Mouse (Mus musculus) hindbrain, embryonic 12.5 days (tissue): Measurements from ENCODE around the gene Llph. TPM values are rescaled to one million over a fixed set of nuclear protein-coding genes. Genes with fewer than 3 reads are reported as not detected.

Source experiments
- ATAC-seq: fragments of 200-750 bp; cut with Nextera tagmentation; 2 replicates; pipeline ENCODE4 v1.8.0; 2017; ENCODE audit warnings: moderate TSS enrichment; ENCODE audit not compliant: low FRiP score
- H3K27ac ChIP-seq: fragments of 300-500 bp; sonication (generic); 2 replicates; pipeline ENCODE4 v1.5.1; 2016; ENCODE audit warnings: mild to moderate bottlenecking
- H3K27me3 ChIP-seq: fragments of 300-500 bp; sonication (generic); 2 replicates; pipeline ENCODE4 v1.6.1; 2016; ENCODE audit warnings: mild to moderate bottlenecking
- H3K36me3 ChIP-seq: fragments of 300-500 bp; sonication (generic); 2 replicates; pipeline ENCODE4 v1.6.1; 2016; ENCODE audit warnings: mild to moderate bottlenecking
- H3K4me1 ChIP-seq: fragments of 300-500 bp; sonication (generic); 2 replicates; pipeline ENCODE4 v1.6.1; 2016
- H3K4me2 ChIP-seq: fragments of 300-500 bp; sonication (generic); replicated peaks from 2 replicates; pipeline ENCODE4 v1.6.1; 2016; ENCODE audit warnings: mild to moderate bottlenecking
- H3K4me3 ChIP-seq: fragments of 300-500 bp; sonication (generic); 2 replicates; pipeline ENCODE4 v1.5.1; 2016; ENCODE audit warnings: mild to moderate bottlenecking
- H3K9ac ChIP-seq: fragments of 300-500 bp; sonication (generic); 2 replicates; pipeline ENCODE4 v1.6.1; 2016; ENCODE audit warnings: mild to moderate bottlenecking, moderate library complexity
- H3K9me3 ChIP-seq: fragments of 300-500 bp; sonication (generic); replicated peaks from 2 replicates; pipeline ENCODE4 v1.6.1; 2016; ENCODE audit warnings: mild to moderate bottlenecking
- WGBS: fragments of 180-500 bp; shearing (Covaris S2); methylation state at CpG from one replicate; pipeline ENCODE4 v1.1.7; 2016; 5-methylcytosine and 5-hydroxymethylcytosine counted together
- polyA plus RNA-seq: library from polyadenylated mRNA; unstranded; fragments of >200 nt; fragmentation: Nextera tagmentation; extraction: Ambion mirVana; gene quantifications from 2 replicates; pipeline ENCODE4 v1.2.1, GENCODE M21; 2016

Llph gene
- polyA plus RNA-seq, 1 experiment from 2014 or later, result 46.9 TPM

DNA sequence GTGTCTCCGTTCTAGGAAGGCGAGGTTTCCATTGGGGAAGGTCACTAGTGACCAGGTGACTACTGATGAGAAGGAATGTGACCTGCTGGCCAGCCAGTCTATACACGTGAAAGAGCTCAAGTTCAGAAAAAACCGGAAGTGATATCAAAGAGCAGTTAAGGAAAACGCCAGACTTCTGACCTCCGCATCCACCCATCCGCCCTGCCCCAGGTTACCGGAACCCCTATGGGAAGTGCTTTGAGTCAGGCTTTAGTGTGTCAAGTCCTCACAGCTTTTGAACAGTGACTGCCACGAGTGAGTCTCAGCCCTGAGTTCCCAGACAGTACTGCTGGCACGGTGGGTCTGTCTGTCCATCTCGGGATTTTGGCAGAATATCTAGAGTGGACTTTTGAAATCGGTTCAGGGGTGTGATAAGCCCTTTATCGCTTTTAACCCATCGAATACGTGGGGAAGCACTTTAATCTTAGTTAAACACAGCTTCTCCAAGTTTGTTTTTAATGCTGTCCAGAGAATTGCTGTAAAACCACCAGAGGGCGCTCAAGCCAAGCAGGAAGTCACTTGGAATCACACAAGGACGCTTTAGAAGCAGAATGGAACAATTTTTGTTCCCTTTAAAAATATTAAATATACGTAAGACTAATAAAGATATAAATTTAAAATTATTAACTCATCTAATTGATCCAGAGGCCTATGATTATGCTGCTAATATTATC, 6.9 kb downstream of the Llph start:
- Histone ChIP-seq H3K4me1 (no peaks in the 10 kb centered on the region), H3K36me3 (peaks cover 17% of the 10 kb centered on the region), H3K4me2 (no peak overlapping the region), H3K9me3 (no peaks in the 10 kb centered on the region), H3K4me3 (no peak overlapping the region), H3K27me3 (no peaks in the 10 kb centered on the region), H3K9ac (no peak overlapping the region), H3K27ac (no peak overlapping the region)
- WGBS, result 31% methylated on average over 18 of the region's 18 CpGs
- no peak; the same call in 1 of the 2 replicates for ATAC-seq

DNA sequence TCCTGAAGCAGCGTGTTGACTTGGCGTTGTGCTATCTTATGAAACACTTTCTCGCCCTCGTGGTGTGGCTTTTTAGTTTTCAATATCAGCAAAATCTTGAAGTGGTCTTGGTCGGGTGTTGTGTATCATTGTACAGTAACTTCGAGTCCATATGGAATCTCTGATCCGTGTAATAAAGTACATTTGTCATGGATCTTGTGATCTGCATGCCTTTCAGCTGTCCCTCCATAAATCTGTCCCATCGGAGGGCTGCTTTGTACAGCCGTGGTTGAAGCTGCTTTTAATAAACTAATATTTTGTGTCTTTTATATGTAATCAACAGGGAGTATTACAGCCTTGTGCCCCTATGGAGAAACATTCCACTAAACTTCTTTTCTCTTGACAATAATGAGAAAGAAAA, 10.0 kb downstream of the Llph start:
- H3K4me1 ChIP-seq, result no peaks in the 10 kb centered on the region
- no peaks in the 10 kb centered on the region for H3K36me3 ChIP-seq
- no peaks in the 10 kb centered on the region for H3K27me3 ChIP-seq
- 76% methylated on average over 9 of the region's 9 CpGs for WGBS
- H3K9me3 ChIP-seq, result no peaks in the 10 kb centered on the region
- H3K4me3 ChIP-seq, result no peak overlapping the region
- H3K27ac ChIP-seq, result no peak overlapping the region
- no peak overlapping the region for H3K4me2 ChIP-seq
- no peak for ATAC-seq
- H3K9ac ChIP-seq, result no peak overlapping the region

- Histone ChIP-seq H3K36me3 (no peaks in the 10 kb centered on the region), H3K27me3 (no peaks in the 10 kb centered on the region), H3K4me3 (no peak overlapping the region), H3K4me1 (no peaks in the 10 kb centered on the region), H3K9ac (no peak overlapping the region), H3K9me3 (no peaks in the 10 kb centered on the region), H3K27ac (no peak overlapping the region), H3K4me2 (no peak overlapping the region)
- WGBS, result 90% methylated on average over 8 of the region's 8 CpGs
- ATAC-seq, result no peak
These were observed 11.4 kb downstream of the Llph start for GRCm38 (mm10) chr10:120238241-120238640.

DNA sequence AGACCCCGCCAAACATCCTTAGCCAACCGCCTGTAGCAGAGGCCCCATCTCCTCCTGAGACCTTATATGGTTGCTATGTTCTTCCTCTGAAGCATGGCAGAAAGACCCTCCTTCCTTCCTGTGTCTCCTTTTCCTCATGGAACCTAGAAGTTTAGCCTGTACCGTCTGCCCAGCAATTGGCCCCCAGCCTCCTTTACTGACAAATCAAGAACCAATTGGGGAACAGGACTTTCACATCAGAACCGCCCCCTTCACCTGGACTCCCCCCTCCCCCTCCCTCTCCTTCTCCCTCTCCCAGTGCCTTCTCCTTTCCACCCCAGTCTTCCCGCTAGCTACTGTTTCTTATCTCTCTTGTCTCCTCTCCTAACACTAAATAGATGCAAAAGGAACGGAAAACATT, 12.6 kb downstream of the Llph start:
- no peak for ATAC-seq
- Histone ChIP-seq H3K9me3 (no peaks in the 10 kb centered on the region), H3K9ac (no peak overlapping the region), H3K4me3 (no peak overlapping the region), H3K27ac (no peak overlapping the region), H3K27me3 (no peaks in the 10 kb centered on the region), H3K4me2 (no peak overlapping the region), H3K36me3 (no peaks in the 10 kb centered on the region), H3K4me1 (no peaks in the 10 kb centered on the region)
- 57% methylated on average over 6 of the region's 6 CpGs for WGBS

- Histone ChIP-seq H3K36me3 (no peaks in the 10 kb centered on the region), H3K4me1 (peaks cover 6% of the 10 kb centered on the region; the same call in 1 of the 2 replicates), H3K4me2 (no peak overlapping the region), H3K27me3 (no peaks in the 10 kb centered on the region), H3K4me3 (no peak overlapping the region), H3K27ac (no peak overlapping the region), H3K9ac (no peak overlapping the region), H3K9me3 (no peaks in the 10 kb centered on the region)
- 62% methylated on average over 6 of the region's 6 CpGs for WGBS
- ATAC-seq, result no peak
These were observed 15.6 kb downstream of the Llph start for GRCm38 (mm10) chr10:120242421-120242820.

GRCm38 (mm10) chr10:120245681-120246080, 18.8 kb downstream of the Llph start:
- Histone ChIP-seq H3K4me1 (peaks cover 6% of the 10 kb centered on the region; the same call in 1 of the 2 replicates), H3K4me3 (no peak overlapping the region)

GRCm38 (mm10) chr10:120246994-120247750, 20.3 kb downstream of the Llph start:
- Histone ChIP-seq H3K4me2 (no peak overlapping the region), H3K9ac (no peak overlapping the region)
- no peak for ATAC-seq

More at GRCm38 (mm10) chr10:120245681-120246080, 18.8 kb downstream of the Llph start:
- no peaks in the 10 kb centered on the region for H3K36me3 ChIP-seq
- ATAC-seq, result no peak
- no peak overlapping the region for H3K9ac ChIP-seq
- WGBS, result 80% methylated on average over 5 of the region's 5 CpGs
- H3K27me3 ChIP-seq, result no peaks in the 10 kb centered on the region
- H3K9me3 ChIP-seq, result no peaks in the 10 kb centered on the region; the same call in 1 of the 2 replicates
- no peak overlapping the region for H3K4me2 ChIP-seq
- no peak overlapping the region for H3K27ac ChIP-seq

DNA sequence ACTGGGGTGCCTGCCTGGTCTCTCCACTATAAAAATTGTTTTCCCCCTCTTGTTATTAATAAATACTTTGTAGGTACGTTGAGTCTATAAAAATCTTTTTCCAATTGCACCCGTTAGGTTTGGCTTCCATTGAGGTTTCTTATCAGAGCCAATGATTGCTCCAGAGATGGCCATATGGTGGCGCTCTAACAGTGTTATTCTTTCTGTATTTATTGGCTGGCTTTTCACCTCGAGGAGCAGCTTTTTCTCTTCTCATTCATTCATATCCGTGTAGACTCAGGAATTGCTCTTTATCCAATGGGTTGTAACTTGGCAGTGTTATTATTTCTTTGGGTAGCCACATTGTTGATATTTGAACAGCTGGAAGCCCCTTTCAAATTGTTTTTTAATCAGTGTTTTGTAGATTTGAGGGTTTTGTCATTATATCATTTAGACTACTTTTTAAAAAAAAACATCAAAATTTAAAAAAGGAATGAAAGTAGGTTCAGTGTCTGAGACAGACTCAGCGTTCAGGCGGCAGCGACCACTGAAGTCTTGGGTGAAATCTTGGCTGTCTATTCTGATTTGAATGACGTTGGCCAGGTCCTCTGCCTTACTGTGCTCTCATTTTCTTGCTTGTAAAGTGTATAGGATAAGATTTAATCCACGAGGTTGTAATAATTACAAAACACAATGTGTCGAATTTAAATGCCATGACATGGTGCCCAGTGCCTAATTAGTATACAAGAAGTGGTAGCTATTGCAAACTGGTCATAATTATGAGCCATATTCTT, 24.2 kb downstream of the Llph start:
- no peak overlapping the region for H3K27ac ChIP-seq
- ATAC-seq, result no peak
- H3K4me3 ChIP-seq, result no peak overlapping the region
- 67% methylated on average over 11 of the region's 11 CpGs for WGBS
- no peaks in the 10 kb centered on the region for H3K36me3 ChIP-seq
- H3K9me3 ChIP-seq, result no peaks in the 10 kb centered on the region; the same call in 1 of the 2 replicates
- 0 out of 2 replicates have a peak, but pooled peaks cover 3% of the 10 kb centered on the region for H3K27me3 ChIP-seq
- no peak overlapping the region for H3K9ac ChIP-seq
- no peak overlapping the region for H3K4me2 ChIP-seq
- H3K4me1 ChIP-seq, result peaks cover 6% of the 10 kb centered on the region; the same call in 1 of the 2 replicates

More at GRCm38 (mm10) chr10:120246994-120247750, 20.3 kb downstream of the Llph start:
- Histone ChIP-seq H3K27me3 (no peaks in the 10 kb centered on the region), H3K4me1 (peaks cover 6% of the 10 kb centered on the region; the same call in 1 of the 2 replicates), H3K9me3 (no peaks in the 10 kb centered on the region; the same call in 1 of the 2 replicates), H3K27ac (no peak overlapping the region), H3K36me3 (no peaks in the 10 kb centered on the region), H3K4me3 (no peak overlapping the region)
- 48% methylated on average over 9 of the region's 9 CpGs for WGBS

DNA sequence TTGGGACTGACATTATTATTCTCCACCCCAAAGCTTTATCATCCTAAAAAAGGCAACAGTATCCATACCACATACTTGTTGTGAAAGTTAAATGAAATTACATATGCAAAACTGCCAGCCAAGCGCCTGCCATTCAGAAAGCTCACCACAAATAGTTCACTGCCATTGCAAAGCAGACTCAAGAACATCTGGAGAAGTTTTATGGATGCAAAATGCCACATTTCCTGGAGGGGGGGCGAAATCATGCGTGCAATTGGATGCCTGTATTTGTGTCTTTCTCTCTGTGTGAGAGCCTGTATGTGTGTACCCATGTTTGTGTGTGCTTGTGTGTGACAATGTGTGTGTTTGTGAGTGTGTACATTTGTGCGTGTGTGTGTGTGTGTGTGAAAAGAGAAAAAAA, 24.9 kb downstream of the Llph start:
- Histone ChIP-seq H3K36me3 (no peaks in the 10 kb centered on the region), H3K9me3 (no peaks in the 10 kb centered on the region; the same call in 1 of the 2 replicates), H3K27me3 (0 out of 2 replicates have a peak, but pooled peaks cover 3% of the 10 kb centered on the region), H3K9ac (no peak overlapping the region), H3K4me2 (no peak overlapping the region), H3K4me1 (peaks cover 4% of the 10 kb centered on the region; the same call in 1 of the 2 replicates), H3K4me3 (no peak overlapping the region), H3K27ac (no peak overlapping the region)
- WGBS, result 88% methylated on average over 4 of the region's 4 CpGs
- no peak for ATAC-seq

DNA sequence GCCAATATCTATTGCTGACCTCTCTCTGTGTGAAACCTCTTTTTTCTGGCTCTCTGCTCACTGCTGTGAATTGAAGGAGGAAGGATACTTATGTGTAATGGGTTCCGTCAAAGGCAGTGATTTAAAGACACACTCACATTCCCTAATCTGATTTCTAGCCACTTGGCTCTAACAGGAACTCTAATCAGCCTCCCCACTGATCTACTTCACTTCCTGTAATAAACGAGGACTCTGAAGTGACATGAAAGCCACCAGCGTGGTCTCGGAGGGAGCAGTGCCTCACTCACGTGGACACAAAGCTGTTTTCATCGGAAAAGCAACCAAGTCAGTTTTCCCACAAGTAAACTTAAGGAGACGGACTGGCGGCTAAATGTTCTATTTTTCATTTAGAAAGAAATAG, 25.9 kb downstream of the Llph start:
- no peaks in the 10 kb centered on the region for H3K4me1 ChIP-seq
- no peak overlapping the region for H3K4me3 ChIP-seq
- H3K9me3 ChIP-seq, result no peaks in the 10 kb centered on the region; the same call in 1 of the 2 replicates
- H3K4me2 ChIP-seq, result no peak overlapping the region
- 56% methylated on average over 8 of the region's 8 CpGs for WGBS
- H3K36me3 ChIP-seq, result no peaks in the 10 kb centered on the region
- 0 out of 2 replicates have a peak, but pooled peaks cover 3% of the 10 kb centered on the region for H3K27me3 ChIP-seq
- no peak overlapping the region for H3K27ac ChIP-seq
- no peak overlapping the region for H3K9ac ChIP-seq
- no peak for ATAC-seq

- H3K4me3 ChIP-seq, result no peak overlapping the region
- 29% methylated on average over 11 of the region's 11 CpGs for WGBS
- H3K9me3 ChIP-seq, result no peaks in the 10 kb centered on the region
- H3K27ac ChIP-seq, result no peak overlapping the region
- no peak overlapping the region for H3K9ac ChIP-seq
- H3K27me3 ChIP-seq, result 0 out of 2 replicates have a peak, but pooled peaks cover 3% of the 10 kb centered on the region
- H3K4me2 ChIP-seq, result no peak overlapping the region
- ATAC-seq, result no peak
- no peaks in the 10 kb centered on the region for H3K4me1 ChIP-seq
- H3K36me3 ChIP-seq, result no peaks in the 10 kb centered on the region
These were observed 30.4 kb downstream of the Llph start for GRCm38 (mm10) chr10:120257231-120257630.

- no peak overlapping the region for H3K9ac ChIP-seq
- 84% methylated on average over 12 of the region's 12 CpGs for WGBS
- no peaks in the 10 kb centered on the region for H3K27me3 ChIP-seq
- peaks cover 17% of the 10 kb centered on the region for H3K4me1 ChIP-seq
- no peak overlapping the region for H3K4me3 ChIP-seq
- no peak overlapping the region for H3K4me2 ChIP-seq
- no peaks in the 10 kb centered on the region for H3K36me3 ChIP-seq
- ATAC-seq, result no peak
- no peaks in the 10 kb centered on the region; the same call in 1 of the 2 replicates for H3K9me3 ChIP-seq
- no peak overlapping the region for H3K27ac ChIP-seq
These were observed 40.9 kb downstream of the Llph start for GRCm38 (mm10) chr10:120267790-120268189.
